Mouse (Mus musculus) forebrain, postnatal 0 days (tissue): ENCODE data around the gene 2310011J03Rik. TPM values are rescaled to one million over a fixed set of nuclear protein-coding genes. Genes with fewer than 3 reads are reported as not detected.

Experiments used
- ATAC-seq: fragments of 200-750 bp; cut with Nextera tagmentation; 2 replicates; pipeline ENCODE4 v1.8.0; 2017; ENCODE audit warnings: mild to moderate bottlenecking, moderate library complexity
- DNase-seq: peaks from one replicate; pipeline ENCODE4 v3.0.0-alpha.2; 2015
- H3K27ac ChIP-seq: fragments of 300-500 bp; sonication (generic); 2 replicates; pipeline ENCODE4 v1.5.1; 2014; ENCODE audit warnings: low read depth, mild to moderate bottlenecking, antibody characterized with exemption, low read length, moderate library complexity, mixed read lengths
- H3K27me3 ChIP-seq: fragments of 300-500 bp; sonication (generic); 2 replicates; pipeline ENCODE4 v1.6.1; 2014; ENCODE audit warnings: mild to moderate bottlenecking, low read length, mixed read lengths; ENCODE audit not compliant: insufficient read depth
- H3K36me3 ChIP-seq: fragments of 300-500 bp; sonication (generic); 2 replicates; pipeline ENCODE4 v1.6.1; 2014; ENCODE audit warnings: mild to moderate bottlenecking, moderate library complexity; ENCODE audit not compliant: insufficient read depth
- H3K4me1 ChIP-seq: fragments of 300-500 bp; sonication (generic); 2 replicates; pipeline ENCODE4 v1.6.1; 2014; ENCODE audit warnings: antibody characterized with exemption; ENCODE audit not compliant: insufficient read depth
- H3K4me2 ChIP-seq: fragments of 300-500 bp; sonication (generic); 2 replicates; pipeline ENCODE4 v1.6.1; 2014; ENCODE audit warnings: low read depth, mild to moderate bottlenecking, moderate library complexity
- H3K4me3 ChIP-seq: fragments of 300-500 bp; sonication (generic); 2 replicates; pipeline ENCODE4 v1.5.1; 2014; ENCODE audit warnings: low read depth, low read length, mixed read lengths
- H3K9ac ChIP-seq: fragments of 300-500 bp; sonication (generic); 2 replicates; pipeline ENCODE4 v1.6.1; 2014; ENCODE audit warnings: mild to moderate bottlenecking
- H3K9me3 ChIP-seq: fragments of 300-500 bp; sonication (generic); 2 replicates; pipeline ENCODE4 v1.6.1; 2016; ENCODE audit warnings: low read length
- CTCF ChIP-seq: sonication (generic); IDR thresholded peaks from 2 replicates; pipeline ENCODE4 v1.5.1; 2016; ENCODE audit warnings: antibody characterized with exemption, control low read depth, low read depth
- WGBS: fragments of 180-500 bp; shearing (Covaris S2); extraction: QIAGEN DNeasy Blood & Tissue Kit; methylation state at CpG from one replicate; pipeline ENCODE4 v1.1.7; 2014; 5-methylcytosine and 5-hydroxymethylcytosine counted together
- polyA plus RNA-seq: library from polyadenylated mRNA; unstranded; fragments of >200 nt; fragmentation: Nextera tagmentation; extraction: Ambion mirVana; gene quantifications from 2 replicates; pipeline ENCODE4 v1.2.1, GENCODE M21; 2015
- total RNA-seq: library from RNA; depleted of rRNA; stranded (reverse); fragments of >200 nt; gene quantifications from 2 replicates; pipeline ENCODE4 v1.2.3, GENCODE M21; 2014

2310011J03Rik gene
- total and polyA plus RNA-seq, 2 experiments from 2014 or later, result 22.8 to 32.4 TPM

GRCm38 (mm10) chr10:80299824-80300223, 20.5 kb downstream of the 2310011J03Rik start:
- ATAC-seq, result no peak
- DNase-seq, result peak; percentile 48
- no peaks in the 10 kb centered on the region for H3K27me3 ChIP-seq
- H3K4me2 ChIP-seq, result peak overlapping the region; percentile 89
- peak overlapping the region; percentile 99 for H3K27ac ChIP-seq
- peak overlapping the region; percentile 99 for H3K9ac ChIP-seq
- H3K9me3 ChIP-seq, result no peaks in the 10 kb centered on the region
- 31% methylated on average over 10 of the region's 10 CpGs for WGBS
- no peak; the same call in 1 of the 2 replicates for TF ChIP-seq CTCF
- H3K4me1 ChIP-seq, result peaks cover 44% of the 10 kb centered on the region
- peaks cover 30% of the 10 kb centered on the region for H3K36me3 ChIP-seq
- H3K4me3 ChIP-seq, result peak overlapping the region; percentile 68

GRCm38 (mm10) chr10:80299301-80299700, 21.0 kb downstream of the 2310011J03Rik start:
- peak overlapping the region; percentile 99 for H3K27ac ChIP-seq
- TF ChIP-seq CTCF, result no peak
- H3K27me3 ChIP-seq, result no peaks in the 10 kb centered on the region
- DNase-seq (peak; percentile 73), ATAC-seq (peak; percentile 11; the same call in 1 of the 2 replicates)
- H3K4me3 ChIP-seq, result peak overlapping the region; percentile 68
- 2% methylated on average over 15 of the region's 15 CpGs for WGBS
- H3K9me3 ChIP-seq, result no peaks in the 10 kb centered on the region
- peak overlapping the region; percentile 89 for H3K4me2 ChIP-seq
- H3K4me1 ChIP-seq, result peaks cover 44% of the 10 kb centered on the region
- peak overlapping the region; percentile 99 for H3K9ac ChIP-seq
- peaks cover 30% of the 10 kb centered on the region for H3K36me3 ChIP-seq

GRCm38 (mm10) chr10:80298571-80299281, 21.6 kb downstream of the 2310011J03Rik start:
- Histone ChIP-seq H3K4me2 (peak overlapping the region; percentile 89), H3K4me3 (peak overlapping the region; percentile 68), H3K9ac (peak overlapping the region; percentile 99), H3K9me3 (no peaks in the 10 kb centered on the region), H3K4me1 (peaks cover 44% of the 10 kb centered on the region), H3K27me3 (no peaks in the 10 kb centered on the region), H3K27ac (peak overlapping the region; percentile 99), H3K36me3 (peaks cover 30% of the 10 kb centered on the region)
- 2% methylated on average over 26 of the region's 26 CpGs for WGBS
- ATAC-seq, result peak; percentile 84
- DNase-seq, result peak; percentile 96
- TF ChIP-seq CTCF, result peak; percentile 63

- peak overlapping the region; percentile 89 for H3K4me2 ChIP-seq
- TF ChIP-seq CTCF, result no peak
- no peak overlapping the region for H3K4me3 ChIP-seq
- peaks cover 46% of the 10 kb centered on the region for H3K4me1 ChIP-seq
- ATAC-seq (no peak), DNase-seq (no peak)
- no peaks in the 10 kb centered on the region for H3K9me3 ChIP-seq
- H3K27me3 ChIP-seq, result no peaks in the 10 kb centered on the region
- peak overlapping the region; percentile 99; the same call in 1 of the 2 replicates for H3K27ac ChIP-seq
- WGBS, result 79% methylated on average over 8 of the region's 8 CpGs
- H3K9ac ChIP-seq, result peak overlapping the region; percentile 73
- peaks cover 22% of the 10 kb centered on the region for H3K36me3 ChIP-seq
Observed at GRCm38 (mm10) chr10:80297526-80298133, 22.7 kb downstream of the 2310011J03Rik start.

GRCm38 (mm10) chr10:80296824-80297223, 23.5 kb downstream of the 2310011J03Rik start:
- H3K4me1 ChIP-seq, result peaks cover 40% of the 10 kb centered on the region
- no peak for TF ChIP-seq CTCF
- 77% methylated on average over 5 of the region's 5 CpGs for WGBS
- H3K4me2 ChIP-seq, result peak overlapping the region; percentile 78
- H3K9ac ChIP-seq, result peak overlapping the region; percentile 73
- no peaks in the 10 kb centered on the region for H3K27me3 ChIP-seq
- no peak for ATAC-seq
- no peak for DNase-seq
- peaks cover 15% of the 10 kb centered on the region for H3K36me3 ChIP-seq
- H3K9me3 ChIP-seq, result no peaks in the 10 kb centered on the region
- peak overlapping the region; percentile 47 for H3K4me3 ChIP-seq
- peak overlapping the region; percentile 99 for H3K27ac ChIP-seq

GRCm38 (mm10) chr10:80295618-80296425, 24.5 kb downstream of the 2310011J03Rik start, which contains the start of gene Apc2:
Apc2 (plus strand) TSS chr10:80295977.
- DNase-seq (peak; percentile 94), ATAC-seq (peak; percentile 61)
- Histone ChIP-seq H3K36me3 (peaks cover 15% of the 10 kb centered on the region), H3K4me2 (peak within 1 kb of the TSS; percentile 78), H3K4me1 (peaks cover 38% of the 10 kb centered on the region), H3K4me3 (peak within 1 kb of the TSS; percentile 47), H3K27me3 (no peaks in the 10 kb centered on the region), H3K9me3 (no peaks in the 10 kb centered on the region), H3K27ac (peak within 1 kb of the TSS; percentile 99), H3K9ac (peak within 1 kb of the TSS; percentile 73)
- TF ChIP-seq CTCF, result peak; percentile 75
- WGBS, result under 1% methylated on average over 26 of the region's 26 CpGs
